Mouse (Mus musculus): Measurements from ENCODE around the gene Fbxo34. TPM values are rescaled to one million over a fixed set of nuclear protein-coding genes. Genes with fewer than 3 reads are reported as not detected.

Gene Fbxo34
- polyA plus RNA-seq, 1 experiment = 38.7 TPM

DNA sequence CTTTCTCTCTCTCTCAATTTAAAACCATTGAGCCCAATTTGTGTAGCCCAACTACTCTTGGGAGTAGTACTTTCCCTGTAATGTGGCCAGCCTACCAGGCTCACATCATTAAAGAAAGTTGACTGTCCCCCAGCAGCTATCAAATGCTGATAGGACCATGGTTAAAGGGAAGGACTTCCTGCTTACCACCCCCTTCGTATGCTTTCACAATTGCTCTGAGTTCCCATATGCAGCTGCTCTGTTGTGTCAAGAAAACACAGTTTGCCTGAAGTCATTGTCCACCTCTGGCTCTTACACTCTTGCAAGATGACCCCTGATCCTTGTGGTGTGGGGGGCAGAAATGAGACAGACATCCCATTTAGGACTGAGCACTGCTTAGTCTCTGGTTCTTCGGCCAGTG lies 5.3 kb upstream of the Fbxo34 start:
- Histone ChIP-seq H3K36me3 (ENCODE audit: control insufficient read depth, insufficient read depth, low read length, poor library complexity, severe bottlenecking) (no peaks in the 10 kb centered on the region), H3K9me3 (replicated peaks; ENCODE audit: control insufficient read depth, insufficient read depth, low read length, poor library complexity, severe bottlenecking) (no peaks in the 10 kb centered on the region), H3K4me3 (ENCODE audit: low read depth, low read length) (no peak overlapping the region), H3K9ac (ENCODE audit: low read depth, poor library complexity, severe bottlenecking) (no peak overlapping the region), H3K4me1 (ENCODE audit: control insufficient read depth, insufficient read depth, low read length) (no peaks in the 10 kb centered on the region), H3K27me3 (ENCODE audit: control insufficient read depth, insufficient read depth, low read length, poor library complexity, severe bottlenecking) (no peaks in the 10 kb centered on the region), H3K27ac (ENCODE audit: insufficient read depth, low read length) (no peak overlapping the region)
- TF ChIP-seq CTCF (IDR thresholded peaks at IDR 0.05; ENCODE audit: low read depth, low read length) (no peak), POLR2A (IDR thresholded peaks at IDR 0.05; ENCODE audit: insufficient read depth, low read length) (no peak), EP300 (IDR thresholded peaks at IDR 0.05; ENCODE audit: insufficient read depth, low read depth, low read length) (no peak)

- Histone ChIP-seq H3K27me3 (ENCODE audit: control insufficient read depth, insufficient read depth, low read length, poor library complexity, severe bottlenecking) (no peaks in the 10 kb centered on the region), H3K9ac (ENCODE audit: low read depth, poor library complexity, severe bottlenecking) (no peak overlapping the region), H3K27ac (ENCODE audit: insufficient read depth, low read length) (no peak overlapping the region), H3K36me3 (ENCODE audit: control insufficient read depth, insufficient read depth, low read length, poor library complexity, severe bottlenecking) (no peaks in the 10 kb centered on the region), H3K9me3 (replicated peaks; ENCODE audit: control insufficient read depth, insufficient read depth, low read length, poor library complexity, severe bottlenecking) (no peaks in the 10 kb centered on the region), H3K4me1 (ENCODE audit: control insufficient read depth, insufficient read depth, low read length) (no peaks in the 10 kb centered on the region), H3K4me3 (ENCODE audit: low read depth, low read length) (no peak overlapping the region)
- TF ChIP-seq EP300 (IDR thresholded peaks at IDR 0.05; ENCODE audit: insufficient read depth, low read depth, low read length) = no peak
- no peak for TF ChIP-seq CTCF (IDR thresholded peaks at IDR 0.05; ENCODE audit: low read depth, low read length)
- TF ChIP-seq POLR2A (IDR thresholded peaks at IDR 0.05; ENCODE audit: insufficient read depth, low read length) = no peak
Measured at GRCm38 (mm10) chr14:47445331-47446095, 4.7 kb upstream of the Fbxo34 start.

- Histone ChIP-seq H3K27ac (ENCODE audit: insufficient read depth, low read length) (no peak overlapping the region), H3K4me1 (ENCODE audit: control insufficient read depth, insufficient read depth, low read length) (no peaks in the 10 kb centered on the region), H3K9me3 (replicated peaks; ENCODE audit: control insufficient read depth, insufficient read depth, low read length, poor library complexity, severe bottlenecking) (no peaks in the 10 kb centered on the region), H3K4me3 (ENCODE audit: low read depth, low read length) (no peak overlapping the region), H3K9ac (ENCODE audit: low read depth, poor library complexity, severe bottlenecking) (no peak overlapping the region), H3K27me3 (ENCODE audit: control insufficient read depth, insufficient read depth, low read length, poor library complexity, severe bottlenecking) (no peaks in the 10 kb centered on the region), H3K36me3 (ENCODE audit: control insufficient read depth, insufficient read depth, low read length, poor library complexity, severe bottlenecking) (no peaks in the 10 kb centered on the region)
- no peak for TF ChIP-seq POLR2A (IDR thresholded peaks at IDR 0.05; ENCODE audit: insufficient read depth, low read length)
- TF ChIP-seq EP300 (IDR thresholded peaks at IDR 0.05; ENCODE audit: insufficient read depth, low read depth, low read length) = no peak
- no peak for TF ChIP-seq CTCF (IDR thresholded peaks at IDR 0.05; ENCODE audit: low read depth, low read length)
Measured at GRCm38 (mm10) chr14:47459556-47459955, 9.3 kb downstream of the Fbxo34 start.

DNA sequence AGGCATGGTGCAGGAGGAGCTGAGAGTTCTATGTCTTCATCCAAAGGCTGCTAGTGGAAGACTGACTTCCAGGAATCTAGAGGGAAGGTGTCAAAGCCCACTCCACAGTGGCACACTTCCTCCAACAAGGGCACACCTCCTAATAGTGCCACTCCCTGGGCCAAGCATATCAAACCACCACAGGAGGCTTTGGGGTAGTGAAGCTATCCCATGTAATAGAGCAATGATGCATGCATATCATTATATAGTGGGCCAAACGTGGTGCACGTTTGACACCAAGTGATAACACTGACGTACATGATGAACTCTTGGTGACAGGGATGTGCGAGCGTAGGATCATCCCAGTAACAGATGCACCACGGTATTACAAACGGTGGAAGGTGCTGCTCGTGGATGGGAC lies 11.8 kb downstream of the Fbxo34 start:
- no peak overlapping the region for H3K27ac ChIP-seq (ENCODE audit: insufficient read depth, low read length)
- no peaks in the 10 kb centered on the region for H3K27me3 ChIP-seq (ENCODE audit: control insufficient read depth, insufficient read depth, low read length, poor library complexity, severe bottlenecking)
- TF ChIP-seq POLR2A (IDR thresholded peaks at IDR 0.05; ENCODE audit: insufficient read depth, low read length) (no peak), CTCF (IDR thresholded peaks at IDR 0.05; ENCODE audit: low read depth, low read length) (no peak), EP300 (IDR thresholded peaks at IDR 0.05; ENCODE audit: insufficient read depth, low read depth, low read length) (no peak)
- no peaks in the 10 kb centered on the region for H3K4me1 ChIP-seq (ENCODE audit: control insufficient read depth, insufficient read depth, low read length)
- H3K9ac ChIP-seq (ENCODE audit: low read depth, poor library complexity, severe bottlenecking) = no peak overlapping the region
- H3K36me3 ChIP-seq (ENCODE audit: control insufficient read depth, insufficient read depth, low read length, poor library complexity, severe bottlenecking) = no peaks in the 10 kb centered on the region
- no peaks in the 10 kb centered on the region for H3K9me3 ChIP-seq (replicated peaks; ENCODE audit: control insufficient read depth, insufficient read depth, low read length, poor library complexity, severe bottlenecking)
- H3K4me3 ChIP-seq (ENCODE audit: low read depth, low read length) = no peak overlapping the region

GRCm38 (mm10) chr14:47462453-47462852 lies 12.2 kb downstream of the Fbxo34 start:
- Histone ChIP-seq H3K9me3 (replicated peaks; ENCODE audit: control insufficient read depth, insufficient read depth, low read length, poor library complexity, severe bottlenecking) (no peaks in the 10 kb centered on the region), H3K4me1 (ENCODE audit: control insufficient read depth, insufficient read depth, low read length) (no peaks in the 10 kb centered on the region), H3K27me3 (ENCODE audit: control insufficient read depth, insufficient read depth, low read length, poor library complexity, severe bottlenecking) (no peaks in the 10 kb centered on the region), H3K9ac (ENCODE audit: low read depth, poor library complexity, severe bottlenecking) (no peak overlapping the region), H3K4me3 (ENCODE audit: low read depth, low read length) (no peak overlapping the region), H3K36me3 (ENCODE audit: control insufficient read depth, insufficient read depth, low read length, poor library complexity, severe bottlenecking) (no peaks in the 10 kb centered on the region), H3K27ac (ENCODE audit: insufficient read depth, low read length) (no peak overlapping the region)
- no peak for TF ChIP-seq CTCF (IDR thresholded peaks at IDR 0.05; ENCODE audit: low read depth, low read length)
- no peak for TF ChIP-seq POLR2A (IDR thresholded peaks at IDR 0.05; ENCODE audit: insufficient read depth, low read length)
- TF ChIP-seq EP300 (IDR thresholded peaks at IDR 0.05; ENCODE audit: insufficient read depth, low read depth, low read length) = no peak

DNA sequence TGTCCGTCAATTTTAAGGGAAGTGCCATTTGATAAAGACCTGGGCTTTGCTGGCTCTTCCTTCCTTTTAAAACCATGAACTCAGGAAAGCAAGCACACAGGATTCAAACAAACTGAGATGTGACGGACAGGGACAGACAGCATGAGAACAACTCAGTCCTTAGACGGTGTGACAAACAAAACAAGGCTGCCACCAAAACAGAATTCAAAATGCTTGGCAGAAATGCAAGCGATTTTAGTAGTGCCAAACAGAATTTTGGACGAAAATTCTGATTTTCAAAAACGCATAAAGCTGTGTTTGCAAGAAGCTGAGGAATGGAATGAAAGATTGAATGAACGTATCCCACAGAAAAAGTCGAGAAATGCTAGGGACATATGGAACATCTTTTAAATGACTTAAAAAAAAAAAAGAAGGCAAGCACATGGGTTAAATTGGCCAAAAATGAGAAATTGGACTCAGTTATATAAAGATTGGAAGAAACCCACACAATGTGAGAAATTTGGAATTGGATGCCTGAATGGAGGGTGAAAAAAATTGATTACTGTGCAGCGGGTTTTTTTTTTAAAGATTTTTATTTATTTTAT lies 12.7 kb downstream of the Fbxo34 start:
- Histone ChIP-seq H3K4me1 (ENCODE audit: control insufficient read depth, insufficient read depth, low read length) (no peaks in the 10 kb centered on the region), H3K9ac (ENCODE audit: low read depth, poor library complexity, severe bottlenecking) (no peak overlapping the region), H3K9me3 (replicated peaks; ENCODE audit: control insufficient read depth, insufficient read depth, low read length, poor library complexity, severe bottlenecking) (no peaks in the 10 kb centered on the region), H3K4me3 (ENCODE audit: low read depth, low read length) (no peak overlapping the region), H3K36me3 (ENCODE audit: control insufficient read depth, insufficient read depth, low read length, poor library complexity, severe bottlenecking) (no peaks in the 10 kb centered on the region), H3K27me3 (ENCODE audit: control insufficient read depth, insufficient read depth, low read length, poor library complexity, severe bottlenecking) (no peaks in the 10 kb centered on the region), H3K27ac (ENCODE audit: insufficient read depth, low read length) (no peak overlapping the region)
- TF ChIP-seq CTCF (IDR thresholded peaks at IDR 0.05; ENCODE audit: low read depth, low read length) (no peak), POLR2A (IDR thresholded peaks at IDR 0.05; ENCODE audit: insufficient read depth, low read length) (no peak), EP300 (IDR thresholded peaks at IDR 0.05; ENCODE audit: insufficient read depth, low read depth, low read length) (no peak)
